Mouse (Mus musculus): ENCODE data around the gene Map3k1. TPM values are rescaled to one million over a fixed set of nuclear protein-coding genes. Genes with fewer than 3 reads are reported as not detected.

Map3k1 gene
- polyA plus RNA-seq, 1 experiment from 2014 or later = 15.6 TPM

- Histone ChIP-seq H3K9ac (replicated peaks; ENCODE audit: low read length) (no peak overlapping the region; the same call in 1 of the 2 replicates), H3K4me1 (ENCODE audit: control insufficient read depth, insufficient read depth, low read length) (peaks cover 6% of the 10 kb centered on the region; the same call in 1 of the 2 replicates), H3K36me3 (ENCODE audit: control insufficient read depth, insufficient read depth, low read length) (peaks cover 17% of the 10 kb centered on the region), H3K4me3 (replicated peaks; ENCODE audit: low read depth, low read length) (no peak overlapping the region), H3K27me3 (ENCODE audit: control insufficient read depth, insufficient read depth, low read length) (no peaks in the 10 kb centered on the region), H3K4me2 (ENCODE audit: low read length) (no peak overlapping the region), H3K27ac (replicated peaks; ENCODE audit: low read depth, low read length) (no peak overlapping the region), H3K9me3 (ENCODE audit: control insufficient read depth, low read length) (no peaks in the 10 kb centered on the region)
- ATAC-seq (ENCODE audit: low FRiP score, low TSS enrichment) (no peak), DNase-seq (peak; percentile 60)
- 47% methylated on average over 7 of the region's 7 CpGs for WGBS
These were observed 31.6 kb downstream of the Map3k1 start for GRCm38 (mm10) chr13:111777179-111777578.

GRCm38 (mm10) chr13:111772075-111772474, 36.7 kb downstream of the Map3k1 start:
- Histone ChIP-seq H3K27me3 (ENCODE audit: control insufficient read depth, insufficient read depth, low read length) (no peaks in the 10 kb centered on the region), H3K9ac (replicated peaks; ENCODE audit: low read length) (no peak overlapping the region), H3K4me1 (ENCODE audit: control insufficient read depth, insufficient read depth, low read length) (peaks cover 2% of the 10 kb centered on the region; the same call in 1 of the 2 replicates), H3K36me3 (ENCODE audit: control insufficient read depth, insufficient read depth, low read length) (peaks cover 38% of the 10 kb centered on the region), H3K27ac (replicated peaks; ENCODE audit: low read depth, low read length) (no peak overlapping the region), H3K4me2 (ENCODE audit: low read length) (no peak overlapping the region), H3K9me3 (ENCODE audit: control insufficient read depth, low read length) (no peaks in the 10 kb centered on the region), H3K4me3 (replicated peaks; ENCODE audit: low read depth, low read length) (no peak overlapping the region)
- ATAC-seq (ENCODE audit: low FRiP score, low TSS enrichment) (no peak), DNase-seq (no peak)
- WGBS = 93% methylated on average over 8 of the region's 8 CpGs

GRCm38 (mm10) chr13:111771232-111771631, 37.6 kb downstream of the Map3k1 start:
- DNase-seq (peak; percentile 84), ATAC-seq (ENCODE audit: low FRiP score, low TSS enrichment) (peak; percentile 53; the same call in 1 of the 2 replicates)
- WGBS = 61% methylated on average over 7 of the region's 7 CpGs
- Histone ChIP-seq H3K4me2 (ENCODE audit: low read length) (no peak overlapping the region), H3K27ac (replicated peaks; ENCODE audit: low read depth, low read length) (no peak overlapping the region), H3K9me3 (ENCODE audit: control insufficient read depth, low read length) (no peaks in the 10 kb centered on the region), H3K27me3 (ENCODE audit: control insufficient read depth, insufficient read depth, low read length) (no peaks in the 10 kb centered on the region), H3K4me1 (ENCODE audit: control insufficient read depth, insufficient read depth, low read length) (no peaks in the 10 kb centered on the region), H3K4me3 (replicated peaks; ENCODE audit: low read depth, low read length) (no peak overlapping the region), H3K36me3 (ENCODE audit: control insufficient read depth, insufficient read depth, low read length) (peaks cover 46% of the 10 kb centered on the region), H3K9ac (replicated peaks; ENCODE audit: low read length) (no peak overlapping the region)

- Histone ChIP-seq H3K9ac (replicated peaks; ENCODE audit: low read length) (no peak overlapping the region), H3K27me3 (ENCODE audit: control insufficient read depth, insufficient read depth, low read length) (no peaks in the 10 kb centered on the region), H3K4me3 (replicated peaks; ENCODE audit: low read depth, low read length) (no peak overlapping the region), H3K4me1 (ENCODE audit: control insufficient read depth, insufficient read depth, low read length) (no peaks in the 10 kb centered on the region), H3K27ac (replicated peaks; ENCODE audit: low read depth, low read length) (no peak overlapping the region), H3K9me3 (ENCODE audit: control insufficient read depth, low read length) (no peaks in the 10 kb centered on the region), H3K4me2 (ENCODE audit: low read length) (no peak overlapping the region), H3K36me3 (ENCODE audit: control insufficient read depth, insufficient read depth, low read length) (peaks cover 50% of the 10 kb centered on the region)
- DNase-seq (no peak), ATAC-seq (ENCODE audit: low FRiP score, low TSS enrichment) (no peak)
- WGBS = 94% methylated on average over 9 of the region's 9 CpGs
These were observed 38.0 kb downstream of the Map3k1 start for GRCm38 (mm10) chr13:111770776-111771175.

- ATAC-seq (ENCODE audit: low FRiP score, low TSS enrichment) = no peak
- no peaks in the 10 kb centered on the region for H3K27me3 ChIP-seq (ENCODE audit: control insufficient read depth, insufficient read depth, low read length)
- H3K4me3 ChIP-seq (replicated peaks; ENCODE audit: low read depth, low read length) = no peak overlapping the region
- H3K4me1 ChIP-seq (ENCODE audit: control insufficient read depth, insufficient read depth, low read length) = no peaks in the 10 kb centered on the region
- H3K9me3 ChIP-seq (ENCODE audit: control insufficient read depth, low read length) = no peaks in the 10 kb centered on the region
- DNase-seq = no peak
- no peak overlapping the region for H3K4me2 ChIP-seq (ENCODE audit: low read length)
- WGBS = 97% methylated on average over 12 of the region's 12 CpGs
- H3K9ac ChIP-seq (replicated peaks; ENCODE audit: low read length) = no peak overlapping the region
- H3K36me3 ChIP-seq (ENCODE audit: control insufficient read depth, insufficient read depth, low read length) = peaks cover 85% of the 10 kb centered on the region
- H3K27ac ChIP-seq (replicated peaks; ENCODE audit: low read depth, low read length) = no peak overlapping the region
These were observed 46.3 kb downstream of the Map3k1 start for GRCm38 (mm10) chr13:111762526-111762925.

- Histone ChIP-seq H3K9ac (replicated peaks; ENCODE audit: low read length) (no peak overlapping the region), H3K36me3 (ENCODE audit: control insufficient read depth, insufficient read depth, low read length) (peaks cover 90% of the 10 kb centered on the region), H3K4me3 (replicated peaks; ENCODE audit: low read depth, low read length) (no peak overlapping the region), H3K4me1 (ENCODE audit: control insufficient read depth, insufficient read depth, low read length) (no peaks in the 10 kb centered on the region), H3K27ac (replicated peaks; ENCODE audit: low read depth, low read length) (no peak overlapping the region), H3K9me3 (ENCODE audit: control insufficient read depth, low read length) (no peaks in the 10 kb centered on the region), H3K4me2 (ENCODE audit: low read length) (no peak overlapping the region), H3K27me3 (ENCODE audit: control insufficient read depth, insufficient read depth, low read length) (no peaks in the 10 kb centered on the region)
- 90% methylated on average over 6 of the region's 6 CpGs for WGBS
- no peak for DNase-seq
- no peak for ATAC-seq (ENCODE audit: low FRiP score, low TSS enrichment)
These were observed 51.8 kb downstream of the Map3k1 start for GRCm38 (mm10) chr13:111756986-111757385.

- 98% methylated on average over 15 of the region's 15 CpGs for WGBS
- H3K36me3 ChIP-seq (ENCODE audit: control insufficient read depth, insufficient read depth, low read length) = peaks cover 92% of the 10 kb centered on the region
- no peaks in the 10 kb centered on the region for H3K27me3 ChIP-seq (ENCODE audit: control insufficient read depth, insufficient read depth, low read length)
- ATAC-seq (ENCODE audit: low FRiP score, low TSS enrichment) = no peak
- H3K4me1 ChIP-seq (ENCODE audit: control insufficient read depth, insufficient read depth, low read length) = no peaks in the 10 kb centered on the region
- H3K9me3 ChIP-seq (ENCODE audit: control insufficient read depth, low read length) = no peaks in the 10 kb centered on the region
- H3K4me3 ChIP-seq (replicated peaks; ENCODE audit: low read depth, low read length) = no peak overlapping the region
- no peak overlapping the region for H3K27ac ChIP-seq (replicated peaks; ENCODE audit: low read depth, low read length)
- H3K9ac ChIP-seq (replicated peaks; ENCODE audit: low read length) = no peak overlapping the region
- DNase-seq = no peak
- no peak overlapping the region for H3K4me2 ChIP-seq (ENCODE audit: low read length)
These were observed 52.9 kb downstream of the Map3k1 start for GRCm38 (mm10) chr13:111755937-111756336.

GRCm38 (mm10) chr13:111755377-111755776, 53.4 kb downstream of the Map3k1 start:
- Histone ChIP-seq H3K9me3 (ENCODE audit: control insufficient read depth, low read length) (no peaks in the 10 kb centered on the region), H3K36me3 (ENCODE audit: control insufficient read depth, insufficient read depth, low read length) (peaks cover 90% of the 10 kb centered on the region), H3K9ac (replicated peaks; ENCODE audit: low read length) (no peak overlapping the region), H3K4me2 (ENCODE audit: low read length) (no peak overlapping the region), H3K27me3 (ENCODE audit: control insufficient read depth, insufficient read depth, low read length) (no peaks in the 10 kb centered on the region), H3K4me3 (replicated peaks; ENCODE audit: low read depth, low read length) (no peak overlapping the region), H3K27ac (replicated peaks; ENCODE audit: low read depth, low read length) (no peak overlapping the region), H3K4me1 (ENCODE audit: control insufficient read depth, insufficient read depth, low read length) (no peaks in the 10 kb centered on the region)
- ATAC-seq (ENCODE audit: low FRiP score, low TSS enrichment) (no peak), DNase-seq (no peak)
- WGBS = 97% methylated on average over 18 of the region's 18 CpGs

GRCm38 (mm10) chr13:111753321-111753720, 55.5 kb downstream of the Map3k1 start:
- H3K4me3 ChIP-seq (replicated peaks; ENCODE audit: low read depth, low read length) = no peak overlapping the region
- no peak overlapping the region for H3K9ac ChIP-seq (replicated peaks; ENCODE audit: low read length)
- no peaks in the 10 kb centered on the region for H3K9me3 ChIP-seq (ENCODE audit: control insufficient read depth, low read length)
- no peak overlapping the region for H3K4me2 ChIP-seq (ENCODE audit: low read length)
- peaks cover 88% of the 10 kb centered on the region for H3K36me3 ChIP-seq (ENCODE audit: control insufficient read depth, insufficient read depth, low read length)
- ATAC-seq (ENCODE audit: low FRiP score, low TSS enrichment) (no peak), DNase-seq (no peak)
- WGBS = 96% methylated on average over 6 of the region's 6 CpGs
- no peaks in the 10 kb centered on the region for H3K4me1 ChIP-seq (ENCODE audit: control insufficient read depth, insufficient read depth, low read length)
- no peak overlapping the region for H3K27ac ChIP-seq (replicated peaks; ENCODE audit: low read depth, low read length)
- H3K27me3 ChIP-seq (ENCODE audit: control insufficient read depth, insufficient read depth, low read length) = no peaks in the 10 kb centered on the region

Measured in midbrain, embryonic 14.5 days (tissue).